Mouse (Mus musculus) urinary bladder, adult 2 months (tissue): ENCODE measurements at regions not wholly inside any gene's neighbourhood (a gene's known extent, or its start where the extent isn't known, plus 50 kb on each side); places are given as distances from the start of the nearest gene placed in this dataset.

Source experiments
- DNase-seq: peaks from one replicate; pipeline ENCODE4 v3.0.0; 2022; ENCODE audit warnings: low spot score

DNA sequence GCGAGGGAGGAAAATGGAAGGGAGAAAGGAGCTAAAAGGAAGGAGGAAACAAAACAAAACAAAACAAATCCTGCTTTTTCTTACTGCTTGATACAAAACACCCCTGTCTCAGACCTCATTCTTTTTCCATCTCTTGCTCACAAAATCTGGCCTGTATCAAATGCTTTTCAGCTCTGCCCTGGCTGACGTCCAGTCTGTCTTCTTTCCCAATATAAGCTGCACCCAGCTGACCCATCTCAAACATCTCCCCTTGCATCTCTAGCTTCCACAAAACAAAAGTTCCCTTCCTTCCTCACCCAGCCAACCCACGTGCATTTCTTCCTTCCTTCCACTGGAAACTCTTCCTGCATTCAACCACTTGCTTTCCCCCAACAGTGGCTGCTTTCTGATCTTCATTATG lies 183.1 kb upstream of the Usp25 start:
- no peak for DNase-seq

DNA sequence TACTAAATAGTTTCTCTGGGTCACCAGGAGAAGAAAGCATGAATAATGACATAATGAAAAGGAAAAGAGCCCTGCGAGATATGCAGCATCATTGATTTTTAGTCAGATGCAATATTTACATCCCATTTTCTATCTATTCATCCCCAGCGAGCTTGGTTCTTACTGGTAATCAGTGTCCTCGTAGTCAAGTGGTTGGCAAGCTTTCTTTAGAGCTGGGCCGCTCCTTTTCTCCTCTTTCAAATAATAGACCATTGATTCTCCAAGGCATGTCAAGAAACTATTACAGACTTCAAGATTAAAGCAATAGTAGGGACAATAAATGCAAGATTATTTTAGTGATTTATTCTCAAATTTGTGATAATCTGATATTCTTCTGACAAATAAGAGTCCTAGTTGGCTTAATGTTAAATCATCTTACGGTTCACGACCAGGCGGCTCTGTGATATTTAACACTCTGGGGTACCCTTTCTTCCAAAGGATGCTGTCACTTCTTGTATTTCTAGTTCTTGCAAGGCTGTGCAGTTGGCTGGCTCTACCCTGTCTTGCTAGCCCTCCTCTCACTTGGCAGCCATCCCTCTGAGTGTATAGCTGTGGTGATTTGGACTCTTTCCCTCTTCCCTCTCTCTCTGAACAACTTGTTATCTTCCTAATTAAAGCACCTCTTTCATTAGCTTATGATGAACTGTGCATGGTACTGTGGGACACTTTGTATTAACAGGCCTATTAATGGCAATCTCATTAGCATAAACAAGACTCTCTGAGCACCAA lies 185.6 kb upstream of the Usp25 start:
- DNase-seq = no peak

DNA sequence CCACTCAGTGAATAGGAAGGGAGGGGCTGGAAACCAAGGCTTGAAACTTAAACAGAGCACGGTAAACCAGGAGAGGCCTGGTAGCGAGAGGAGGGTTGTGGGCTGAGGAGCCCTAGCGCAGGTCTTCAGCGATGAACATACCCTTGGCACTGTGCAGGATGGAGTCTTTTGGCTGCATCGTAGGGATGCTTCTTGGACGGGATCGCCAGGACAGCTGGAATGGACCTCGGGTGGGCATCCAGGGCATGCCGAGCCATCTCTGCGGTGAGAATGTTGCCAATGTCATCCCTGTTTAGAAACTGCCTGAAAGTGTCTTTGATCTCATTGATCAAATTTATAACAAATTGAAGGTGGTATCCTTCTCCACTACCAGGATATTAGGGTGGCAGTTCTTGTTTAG lies 192.2 kb upstream of the Usp25 start:
- no peak for DNase-seq

DNA sequence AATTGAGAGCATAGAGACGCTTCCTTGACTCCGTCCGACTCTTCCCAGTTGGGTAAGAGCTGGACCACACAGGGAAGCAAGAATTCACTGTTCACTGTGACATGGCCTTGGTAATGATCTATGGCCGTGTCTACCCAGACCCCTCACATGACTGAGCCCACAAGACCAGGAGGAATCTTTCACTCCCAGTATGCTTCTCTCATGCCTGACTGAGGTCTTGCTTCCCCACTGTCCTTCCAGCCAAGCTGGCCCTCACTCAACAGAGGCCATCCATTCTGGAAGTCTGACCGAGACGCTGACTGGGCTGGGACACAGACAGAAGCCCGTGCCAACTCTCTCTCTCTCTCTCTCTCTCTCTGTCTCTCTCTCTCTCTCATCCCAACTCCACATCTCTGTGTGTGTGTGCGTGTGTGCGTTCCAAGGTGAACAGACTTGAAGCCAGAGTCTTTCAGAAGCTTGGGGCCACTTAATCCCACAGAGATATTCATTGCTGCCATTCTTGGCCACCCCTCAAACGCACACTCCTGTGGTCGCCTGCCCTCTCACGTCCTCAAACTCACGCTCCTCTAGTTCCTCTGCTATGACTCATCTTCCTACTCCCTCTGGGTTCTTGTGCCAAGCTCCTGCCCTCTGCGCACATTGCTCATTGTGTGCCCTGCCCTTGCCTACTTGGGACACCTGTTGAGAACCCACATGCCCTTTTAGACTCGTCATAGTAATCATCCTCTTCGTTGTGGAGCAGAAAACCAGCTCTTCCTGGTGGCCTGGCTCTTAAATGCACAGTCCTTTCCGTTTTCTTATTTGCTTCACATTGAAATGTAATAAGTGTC lies 197.2 kb upstream of the Usp25 start:
- no peak for DNase-seq

DNA sequence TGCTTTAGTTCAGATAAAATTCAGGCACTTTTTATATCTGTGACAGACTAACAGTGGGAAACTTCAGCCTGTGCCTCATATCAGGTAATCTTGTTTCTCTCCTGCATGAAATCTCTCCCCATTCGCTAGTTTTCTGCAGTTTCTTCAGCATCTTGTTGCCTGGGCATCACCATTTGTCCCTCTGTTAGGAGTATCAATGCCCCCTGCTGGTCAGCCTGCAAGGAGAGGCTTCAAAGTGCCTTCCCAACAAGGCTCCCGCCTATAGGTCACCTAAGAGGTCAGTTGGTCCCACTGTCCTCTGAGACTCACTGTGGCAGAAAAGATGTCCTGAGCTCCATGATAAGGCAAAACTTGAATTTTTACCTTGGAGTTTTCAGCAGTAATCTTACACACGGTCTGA lies 209.8 kb upstream of the Usp25 start:
- DNase-seq = no peak

DNA sequence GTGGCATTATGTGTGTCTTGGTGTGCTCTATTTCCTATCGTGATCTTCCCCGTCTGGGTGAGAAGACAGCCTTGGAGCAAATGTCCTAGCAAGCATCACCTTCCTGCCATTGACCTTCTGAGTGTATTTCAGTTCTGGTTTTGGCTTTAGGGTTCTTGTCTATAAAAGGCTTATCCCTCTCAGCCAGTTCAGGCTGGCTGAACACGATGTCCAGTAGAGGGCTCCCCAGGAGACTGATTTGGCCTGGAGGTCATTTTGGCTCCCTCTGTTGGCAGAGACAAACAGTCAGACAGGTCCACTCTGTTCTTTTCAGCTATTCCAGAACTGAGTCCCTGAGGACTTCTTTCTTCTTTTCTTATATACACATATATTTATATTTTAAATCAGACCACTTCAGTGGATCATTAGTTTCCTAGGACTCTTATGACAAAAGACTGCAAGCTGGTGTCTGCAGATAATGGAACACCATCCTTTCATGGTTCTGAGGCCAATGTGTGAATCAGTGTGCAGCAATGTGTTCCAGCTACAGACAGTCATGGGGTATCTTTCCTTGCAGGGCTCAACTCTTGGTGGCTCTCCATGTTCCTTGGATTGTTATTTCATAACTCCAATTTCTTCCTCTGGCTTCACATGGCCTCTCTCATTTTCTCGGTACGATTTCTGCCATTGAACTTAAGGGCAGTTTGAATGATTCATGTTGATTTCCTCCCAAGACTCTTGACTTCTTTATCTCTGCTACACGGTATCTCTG lies 226.9 kb upstream of the Usp25 start:
- peak; percentile 26 for DNase-seq

DNA sequence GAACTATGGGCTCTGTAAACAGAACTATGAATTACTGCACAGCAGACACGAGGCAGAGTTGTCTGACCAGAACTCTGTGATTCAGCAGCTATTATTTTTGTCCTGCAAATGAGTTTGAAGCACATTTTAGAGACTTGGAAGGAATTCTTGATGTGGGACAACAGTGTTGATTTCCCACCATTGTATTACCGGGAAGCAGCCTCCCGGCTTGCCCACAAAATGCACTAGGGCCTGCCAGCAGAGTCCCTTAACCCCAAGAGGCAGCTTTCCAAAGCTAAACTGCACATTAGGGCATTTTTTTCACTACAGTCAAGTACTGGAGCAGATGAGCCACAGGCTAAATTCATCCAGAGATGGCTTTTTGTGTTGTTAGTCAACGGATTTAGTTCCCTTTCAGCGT lies 230.8 kb upstream of the Usp25 start:
- DNase-seq = no peak

DNA sequence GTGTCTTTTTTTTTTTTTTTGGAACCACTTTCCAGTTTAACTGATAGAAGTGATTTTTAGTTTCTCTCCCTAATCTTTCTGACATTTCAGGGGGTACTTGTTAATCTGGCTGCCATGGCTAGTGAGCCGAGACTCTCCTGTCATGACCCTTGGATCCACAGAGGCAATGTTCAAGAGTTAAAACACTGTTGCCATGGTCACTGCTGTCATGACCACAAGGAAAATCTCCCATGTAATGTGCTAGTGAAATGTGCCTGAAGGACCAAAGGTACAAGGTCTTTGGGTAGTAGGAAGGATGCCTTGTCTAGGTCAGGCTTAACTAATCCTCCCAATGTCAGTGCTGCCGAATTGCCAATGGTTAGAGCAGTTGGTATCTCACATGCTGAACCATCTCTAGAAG lies 237.7 kb upstream of the Usp25 start:
- no peak for DNase-seq

DNA sequence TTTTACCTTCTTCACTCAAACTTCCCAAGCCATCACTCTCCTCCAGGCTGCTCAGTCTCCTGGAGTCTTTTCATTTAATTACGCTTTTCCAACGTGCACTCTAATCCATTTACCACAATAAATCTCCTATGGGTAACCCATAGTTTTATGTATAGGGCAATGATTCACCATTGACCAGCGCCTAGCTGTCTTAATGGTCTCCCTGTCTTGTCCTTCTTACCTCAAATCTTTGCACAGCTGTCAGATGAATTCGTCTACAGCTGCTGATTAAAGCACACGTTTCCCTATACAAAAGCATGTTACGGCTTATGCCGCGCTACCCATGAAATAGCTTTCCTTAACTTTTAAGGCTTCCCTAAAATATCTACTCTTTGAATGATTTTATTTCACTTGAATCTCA lies 239.5 kb upstream of the Usp25 start:
- no peak for DNase-seq

DNA sequence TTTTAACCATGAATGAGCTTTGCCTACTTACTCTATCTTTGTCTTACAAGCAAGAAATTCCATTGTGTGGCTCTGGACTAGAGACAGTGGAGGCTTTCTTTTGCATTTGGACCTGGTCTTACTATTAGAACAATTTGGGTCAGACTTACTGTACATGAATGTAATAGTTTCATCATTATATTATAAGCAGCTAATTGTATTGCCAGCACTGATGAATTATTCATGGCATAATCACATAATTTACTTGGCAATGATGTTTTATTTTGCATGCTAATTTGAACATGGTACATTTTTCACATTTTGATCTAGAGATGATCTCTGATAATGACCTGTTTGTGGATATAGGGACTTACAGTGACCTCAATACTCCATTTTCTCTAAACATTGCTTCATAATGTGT lies 240.0 kb upstream of the Usp25 start:
- DNase-seq = no peak

DNA sequence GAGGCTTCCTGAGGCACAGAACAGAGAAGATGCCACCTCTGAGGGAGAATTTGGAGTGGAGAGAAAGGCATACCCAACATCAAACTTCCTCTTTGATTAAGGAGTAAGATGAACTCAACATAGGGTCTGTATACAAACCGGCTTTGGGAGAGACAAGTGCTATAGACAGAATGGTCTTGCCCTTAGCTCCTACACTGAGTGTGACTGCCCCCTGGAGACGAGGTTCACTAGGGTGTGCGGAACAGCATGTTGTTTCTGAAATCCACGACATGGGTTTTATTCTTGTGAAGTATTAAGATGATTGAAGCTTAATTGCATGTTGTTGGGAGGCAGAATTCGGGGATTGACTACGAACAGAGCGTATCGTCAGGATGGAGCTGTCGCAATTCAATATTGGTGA lies 244.9 kb upstream of the Usp25 start:
- no peak for DNase-seq

DNA sequence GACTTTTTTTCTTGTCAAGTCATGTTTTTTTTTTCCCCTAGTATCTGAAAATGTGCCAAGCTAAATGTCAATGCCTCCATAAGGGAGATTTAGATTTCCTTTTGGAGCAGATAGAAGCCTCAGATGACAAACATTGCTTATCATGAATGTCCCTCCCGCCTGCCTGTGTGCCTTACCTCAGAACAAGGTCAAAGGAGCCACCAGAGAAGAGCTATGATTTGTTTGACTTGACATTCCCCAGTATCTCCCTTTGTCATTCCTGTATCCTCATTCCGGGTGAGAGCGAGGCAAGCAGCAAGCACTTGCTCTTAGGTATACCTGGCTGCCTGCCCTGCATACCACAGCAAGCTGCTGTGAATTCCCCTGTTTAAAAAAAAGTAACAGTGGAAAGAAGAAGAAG lies 246.9 kb upstream of the Usp25 start:
- no peak for DNase-seq

DNA sequence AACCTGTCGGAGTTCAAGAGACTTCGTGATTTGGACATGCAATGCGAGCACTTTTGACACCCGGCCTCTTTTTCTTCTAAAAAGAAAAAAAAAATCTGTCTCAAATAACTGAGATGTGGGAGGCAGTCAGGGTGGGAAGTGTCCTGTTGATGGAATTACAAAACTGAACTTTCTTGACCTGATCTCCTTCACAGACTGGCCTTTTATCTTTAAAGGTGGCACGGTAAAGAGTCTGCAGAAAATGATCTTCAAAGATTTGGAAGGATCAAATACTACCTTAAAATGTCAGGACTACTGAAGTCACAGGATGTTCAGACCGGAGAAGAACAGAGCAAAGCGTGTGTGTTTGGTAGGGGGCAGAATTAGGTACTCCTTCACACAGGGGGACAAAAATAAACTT lies 248.0 kb upstream of the Usp25 start:
- no peak for DNase-seq

DNA sequence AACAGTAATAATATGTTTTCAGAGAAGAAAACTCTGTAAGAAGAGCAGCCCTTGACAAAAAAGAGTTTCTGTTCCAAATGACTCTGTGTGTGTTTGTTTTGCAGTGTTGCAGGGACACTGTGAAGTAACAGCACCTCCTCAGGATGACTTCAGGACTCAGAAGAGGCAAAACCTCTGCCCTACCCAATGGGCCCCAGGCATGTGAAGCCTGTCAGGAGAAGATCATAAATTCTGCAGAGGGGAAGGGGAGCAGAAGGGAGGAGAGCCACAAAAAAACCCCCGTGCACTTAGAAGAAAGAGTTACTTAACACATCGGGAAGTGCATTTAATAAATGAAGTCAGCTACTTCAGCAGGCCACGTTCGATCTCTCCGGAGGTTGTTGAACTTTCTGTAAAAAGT lies 248.5 kb upstream of the Usp25 start:
- DNase-seq = no peak

DNA sequence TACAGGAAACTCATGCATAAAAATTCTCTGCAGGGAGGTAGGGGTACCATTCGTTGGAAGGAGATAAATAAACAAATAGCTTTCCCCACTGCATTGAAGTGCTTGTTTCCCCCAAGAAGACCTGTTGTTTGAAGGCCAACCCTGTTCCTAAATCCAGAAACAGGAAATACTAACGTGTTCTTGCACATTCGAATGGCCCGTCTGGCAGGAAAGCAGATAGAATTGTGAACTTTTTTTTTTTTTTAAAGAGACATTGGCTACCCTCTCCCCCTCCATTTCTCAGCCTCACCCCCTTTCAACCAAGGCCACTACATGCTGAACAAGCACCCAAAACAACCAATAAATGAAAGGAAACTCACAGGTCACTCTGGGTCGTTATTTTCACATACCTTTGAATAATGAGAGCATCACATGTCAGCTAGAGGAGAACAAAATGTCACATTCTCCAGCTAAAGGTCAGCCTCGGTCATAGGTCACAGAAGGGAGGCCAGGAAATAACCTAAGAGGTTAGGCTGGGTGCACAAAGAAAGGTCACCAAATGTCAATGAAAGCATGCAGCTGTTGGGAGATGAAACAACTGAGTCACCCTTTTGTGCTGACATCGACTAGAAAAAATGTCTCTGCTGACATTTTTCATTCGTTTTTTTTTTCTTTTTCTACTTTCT lies 250.8 kb upstream of the Usp25 start:
- DNase-seq = no peak

DNA sequence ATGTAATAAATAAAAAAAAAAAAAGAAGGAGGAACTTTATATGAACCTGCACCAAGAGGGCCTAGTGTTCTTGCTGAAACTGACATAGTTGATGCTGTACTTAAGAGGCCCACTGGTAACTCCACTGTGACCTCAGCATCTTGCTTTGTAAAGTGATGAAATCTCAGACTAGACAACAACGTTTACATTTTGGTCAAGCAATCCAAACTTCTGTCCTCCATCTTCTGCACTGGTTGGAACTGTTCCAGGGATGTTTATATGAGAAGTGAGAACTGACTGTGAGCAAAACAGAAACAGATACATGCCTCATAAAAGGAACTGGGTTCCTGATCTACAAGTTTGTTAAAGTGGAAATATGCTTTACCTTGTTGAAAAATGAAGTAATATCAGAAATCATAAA lies 251.7 kb upstream of the Usp25 start:
- no peak for DNase-seq

DNA sequence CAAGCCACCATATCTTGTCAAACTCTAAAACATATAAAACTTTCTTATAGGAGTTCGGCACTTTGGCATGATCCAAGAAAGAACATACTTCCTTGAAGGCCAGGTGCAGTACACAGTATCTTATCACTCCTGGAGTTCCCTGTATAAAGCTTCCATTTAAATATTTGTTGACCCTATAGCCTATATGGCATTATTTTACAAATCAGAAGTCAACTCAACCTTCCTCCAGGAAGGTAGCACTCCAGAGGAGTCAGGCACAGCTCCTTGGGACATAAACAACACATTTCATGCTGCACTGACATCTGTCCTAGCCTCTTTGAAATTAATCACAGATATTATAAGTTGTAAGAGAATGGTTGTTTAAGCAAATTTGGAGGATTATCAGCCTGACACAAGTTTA lies 252.5 kb upstream of the Usp25 start:
- DNase-seq = no peak

DNA sequence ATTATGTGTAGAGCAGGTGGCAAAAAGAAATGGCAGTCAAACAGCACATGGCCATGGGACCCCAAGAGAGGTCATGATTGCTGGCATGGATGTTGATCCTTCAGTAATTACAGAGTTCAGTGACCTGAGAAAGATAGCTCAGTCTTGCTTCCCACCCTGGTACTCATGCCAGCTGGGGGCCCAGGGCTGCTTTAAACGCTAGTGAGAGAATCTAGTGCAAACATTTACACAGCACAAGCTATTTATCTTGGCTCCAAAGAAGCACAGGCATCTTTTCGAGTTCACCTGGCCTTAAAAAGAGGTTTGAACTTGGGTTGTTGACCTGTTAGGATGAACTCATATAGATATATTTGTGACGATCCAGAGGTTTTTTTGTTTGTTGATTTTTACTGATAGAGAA lies 258.6 kb upstream of the Usp25 start:
- DNase-seq = no peak

DNA sequence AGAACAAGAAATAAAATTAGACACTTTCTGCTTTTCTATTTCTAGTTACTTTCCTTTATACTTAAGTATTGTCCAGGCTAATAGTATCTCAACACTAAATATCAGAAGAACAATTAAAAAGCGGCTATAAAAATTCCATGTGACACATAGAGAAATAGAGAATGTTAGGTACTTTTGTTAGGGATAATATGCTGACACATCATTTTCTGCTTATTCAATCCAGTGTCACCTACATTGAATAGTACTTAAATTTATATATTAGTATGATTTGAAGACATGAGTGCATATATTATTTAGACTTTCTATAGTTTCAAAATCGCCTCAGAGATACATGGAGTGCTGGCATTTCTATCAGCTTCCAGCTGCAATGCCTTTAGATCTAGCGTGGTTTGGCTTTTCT lies 267.1 kb upstream of the Usp25 start:
- DNase-seq = no peak

DNA sequence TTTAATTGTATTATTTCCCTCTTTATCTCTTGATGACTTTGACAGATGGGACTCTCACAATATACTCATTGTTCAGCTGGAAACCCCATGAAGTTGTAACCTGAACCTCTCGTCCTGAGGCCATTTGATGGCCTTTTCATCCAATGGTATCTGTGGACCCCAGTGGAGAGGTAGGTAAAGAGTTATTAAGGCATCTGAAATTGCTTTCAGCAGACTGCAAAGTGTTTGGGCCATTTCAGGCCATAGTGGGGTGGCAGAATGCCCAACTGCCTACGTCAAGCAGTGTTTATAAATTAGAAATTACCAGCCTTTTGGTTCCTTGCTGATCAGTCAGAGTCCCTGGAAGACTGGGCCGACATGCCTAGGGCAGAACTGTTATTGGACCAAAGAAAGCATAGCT lies 272.4 kb upstream of the Usp25 start:
- DNase-seq = no peak

DNA sequence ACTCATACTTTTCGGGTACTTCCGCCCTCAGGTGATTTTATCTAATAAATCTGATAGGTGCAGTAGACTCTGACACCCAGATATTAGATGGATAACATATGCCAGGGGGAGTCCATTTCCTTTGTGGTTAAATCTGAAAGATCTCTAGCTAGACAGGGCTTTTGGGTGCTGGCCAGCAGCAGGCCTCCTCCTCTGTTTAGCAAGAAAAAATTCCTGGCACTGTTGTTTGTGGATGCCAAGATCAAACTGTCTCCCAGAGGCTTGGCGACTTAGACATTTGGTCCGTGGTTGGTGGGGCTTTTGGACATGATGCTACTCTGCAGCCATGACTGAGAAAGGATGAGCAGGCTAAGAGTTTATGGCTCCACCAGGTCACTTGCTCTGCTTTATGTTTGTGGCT lies 287.5 kb upstream of the Usp25 start:
- no peak for DNase-seq

DNA sequence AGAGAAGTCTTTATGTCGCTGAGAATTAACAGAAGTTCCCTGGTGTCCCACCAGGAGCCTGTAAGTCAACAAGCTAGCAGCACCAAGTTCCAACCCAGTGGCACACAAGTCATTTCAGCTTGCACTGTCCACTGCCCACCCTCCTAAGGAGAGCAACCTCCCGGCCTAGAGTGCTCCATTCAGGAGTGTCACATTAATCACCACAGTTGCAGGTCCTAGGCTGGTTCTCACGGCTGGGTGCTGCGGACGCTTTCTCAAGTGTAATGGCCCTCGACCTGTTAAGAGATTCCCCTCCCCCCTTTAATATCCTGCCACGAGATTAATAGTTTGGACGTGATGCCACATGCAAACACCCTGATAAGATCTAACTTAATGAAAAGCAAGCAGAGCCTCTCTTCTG lies 288.2 kb upstream of the Usp25 start:
- no peak for DNase-seq
